Mouse (Mus musculus) cerebellum, adult 2 months (tissue): Measurements from ENCODE around the gene Nr1d1.

Source experiments
- CTCF ChIP-seq: fragments of 200-500 bp; IDR thresholded peaks from 2 replicates; pipeline ENCODE4 v1.5.1; 2011; ENCODE audit warnings: low read depth, mild to moderate bottlenecking, control low read depth, low read length, moderate library complexity, borderline replicate concordance; ENCODE audit not compliant: insufficient read depth
- POLR2A ChIP-seq: fragments of 200-500 bp; IDR thresholded peaks from 2 replicates; pipeline ENCODE4 v1.6.1; 2011; ENCODE audit warnings: low read length, control low read depth, borderline replicate concordance; ENCODE audit not compliant: insufficient read depth

DNA sequence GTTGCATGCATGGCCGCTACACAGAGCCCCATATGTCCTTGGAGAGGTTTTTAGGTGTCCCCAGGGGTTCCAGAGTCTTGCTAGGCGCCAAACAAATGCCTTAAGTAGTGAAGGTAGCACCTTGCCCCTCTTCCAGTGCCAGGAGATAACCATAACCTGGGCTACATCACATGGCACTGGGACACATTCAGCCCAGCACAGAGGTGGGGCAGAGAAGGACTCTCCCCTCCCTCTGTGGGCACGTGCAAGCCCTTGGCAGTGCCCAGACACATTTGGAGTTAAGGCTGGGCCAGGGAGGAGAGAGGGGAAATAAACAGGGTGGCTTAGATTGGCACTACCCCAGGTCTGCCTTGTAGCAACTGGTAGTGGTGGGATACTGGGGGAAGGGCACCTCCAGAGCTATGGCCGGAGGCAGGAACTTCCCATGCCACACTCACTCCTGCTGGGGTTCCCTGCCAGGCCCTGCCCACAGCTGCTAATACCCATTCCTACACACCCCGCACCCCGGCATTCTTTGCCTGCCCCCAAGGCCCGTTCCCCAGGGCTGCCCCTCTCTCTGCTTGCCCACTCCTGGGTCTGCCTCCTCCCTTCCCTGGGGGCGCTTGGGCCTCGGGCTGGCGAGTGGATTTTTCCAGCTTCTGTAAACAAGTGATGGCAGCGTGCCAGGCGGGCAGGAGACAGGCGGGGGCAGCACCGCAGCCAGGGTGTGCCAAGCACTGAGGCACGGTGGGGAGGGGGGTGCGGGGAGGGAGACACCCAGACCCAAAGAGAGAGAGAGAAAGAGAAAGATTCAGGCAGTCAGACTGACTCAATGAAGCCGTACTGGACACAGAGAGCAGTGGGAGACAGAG lies 24.6 kb downstream of the Nr1d1 start:
- TF ChIP-seq CTCF: no peak
- no peak for TF ChIP-seq POLR2A
